Mouse (Mus musculus) lung, postnatal 0 days (tissue): ENCODE data around the gene Gm16503. TPM values are rescaled to one million over a fixed set of nuclear protein-coding genes. Genes with fewer than 3 reads are reported as not detected.
"Not testable (repeated sequence)": the region's sequence is repeated elsewhere in the genome, so short reads cannot be mapped to it uniquely, and the experiment has no call there.

ENCODE experiments used
- ATAC-seq: fragments of 200-750 bp; cut with Nextera tagmentation; 2 replicates; pipeline ENCODE4 v1.8.0; 2017; ENCODE audit warnings: moderate library complexity
- DNase-seq: peaks from one replicate; pipeline ENCODE4 v3.0.0-alpha.2; 2016; ENCODE audit warnings: low spot score
- H3K27ac ChIP-seq: fragments of 300-500 bp; sonication (generic); 2 replicates; pipeline ENCODE4 v1.5.1; 2014; ENCODE audit warnings: antibody characterized with exemption, mild to moderate bottlenecking, low read length, mixed read lengths
- H3K27me3 ChIP-seq: fragments of 300-500 bp; sonication (generic); replicated peaks from 2 replicates; pipeline ENCODE4 v1.6.1; 2014; ENCODE audit warnings: low read length, mixed read lengths; ENCODE audit not compliant: insufficient read depth
- H3K36me3 ChIP-seq: fragments of 300-500 bp; sonication (generic); 2 replicates; pipeline ENCODE4 v1.6.1; 2014; ENCODE audit warnings: low read length, mixed read lengths; ENCODE audit not compliant: insufficient read depth
- H3K4me1 ChIP-seq: fragments of 300-500 bp; sonication (generic); 2 replicates; pipeline ENCODE4 v1.6.1; 2014; ENCODE audit warnings: antibody characterized with exemption, low read depth, low read length, mixed read lengths; ENCODE audit not compliant: insufficient read depth
- H3K4me2 ChIP-seq: fragments of 300-500 bp; sonication (generic); replicated peaks from 2 replicates; pipeline ENCODE4 v1.6.1; 2014; ENCODE audit warnings: low read depth, mild to moderate bottlenecking, low read length, moderate library complexity, mixed read lengths
- H3K4me3 ChIP-seq: fragments of 300-500 bp; sonication (generic); 2 replicates; pipeline ENCODE4 v1.5.1; 2014; ENCODE audit warnings: low read depth, low read length
- H3K9ac ChIP-seq: fragments of 300-500 bp; sonication (generic); replicated peaks from 2 replicates; pipeline ENCODE4 v1.6.1; 2014; ENCODE audit warnings: low read depth, mild to moderate bottlenecking
- H3K9me3 ChIP-seq: fragments of 300-500 bp; sonication (generic); 2 replicates; pipeline ENCODE4 v1.6.1; 2016; ENCODE audit warnings: low read length, mixed read lengths
- CTCF ChIP-seq: IDR thresholded peaks from 2 replicates; pipeline ENCODE4 v1.5.1; 2016; ENCODE audit warnings: antibody characterized with exemption, mild to moderate bottlenecking
- EP300 ChIP-seq: IDR thresholded peaks from 2 replicates; pipeline ENCODE4 v1.6.1; 2016; ENCODE audit warnings: antibody characterized with exemption, mild to moderate bottlenecking, control low read depth
- WGBS: fragments of 180-500 bp; shearing (Covaris S2); extraction: QIAGEN DNeasy Blood & Tissue Kit; methylation state at CpG from one replicate; pipeline ENCODE4 v1.1.7; 2014; 5-methylcytosine and 5-hydroxymethylcytosine counted together
- polyA plus RNA-seq: library from polyadenylated mRNA; unstranded; fragments of >200 nt; fragmentation: Nextera tagmentation; extraction: Ambion mirVana; gene quantifications from 2 replicates; pipeline ENCODE4 v1.2.1, GENCODE M21; 2015

Gene Gm16503
- polyA plus RNA-seq, 1 experiment from 2014 or later, result 0.05 TPM

GRCm38 (mm10) chr4:147559096-147559495, 19.1 kb downstream of the Gm16503 start:
- peak; percentile 31 for DNase-seq
- ATAC-seq, H3K27me3 ChIP-seq, H3K9me3 ChIP-seq, H3K4me3 ChIP-seq, H3K4me1 ChIP-seq, H3K36me3 ChIP-seq, H3K4me2 ChIP-seq, H3K9ac ChIP-seq, H3K27ac ChIP-seq: not testable (repeated sequence)
- TF ChIP-seq EP300, result peak; percentile 54
- 25% methylated on average over 1 of the region's 1 CpGs for WGBS

- Histone ChIP-seq H3K27ac (no peak overlapping the region), H3K9ac (no peak overlapping the region), H3K4me2 (no peak overlapping the region), H3K9me3 (no peaks in the 10 kb centered on the region), H3K4me1 (no peaks in the 10 kb centered on the region), H3K36me3 (no peaks in the 10 kb centered on the region), H3K4me3 (no peak overlapping the region), H3K27me3 (no peaks in the 10 kb centered on the region)
- 64% methylated on average over 6 of the region's 6 CpGs for WGBS
- DNase-seq (no peak), ATAC-seq (peak; percentile 16; the same call in 1 of the 2 replicates)
- TF ChIP-seq CTCF, result no peak
- TF ChIP-seq EP300, result no peak
These were observed 25.6 kb downstream of the Gm16503 start for GRCm38 (mm10) chr4:147565426-147566220.

- not testable (repeated sequence) for H3K4me3 ChIP-seq, H3K36me3 ChIP-seq, ATAC-seq, H3K9ac ChIP-seq, DNase-seq, H3K9me3 ChIP-seq, H3K4me1 ChIP-seq, H3K27ac ChIP-seq, H3K27me3 ChIP-seq, H3K4me2 ChIP-seq
- 72% methylated on average over 8 of the region's 8 CpGs for WGBS
These were observed 31.1 kb downstream of the Gm16503 start for GRCm38 (mm10) chr4:147571156-147571555.

GRCm38 (mm10) chr4:147579371-147579770, 39.4 kb downstream of the Gm16503 start:
- H3K9ac ChIP-seq, ATAC-seq, H3K27ac ChIP-seq, H3K4me2 ChIP-seq, H3K4me3 ChIP-seq, DNase-seq, H3K36me3 ChIP-seq, H3K4me1 ChIP-seq, H3K9me3 ChIP-seq, H3K27me3 ChIP-seq: not testable (repeated sequence)
- 89% methylated on average over 4 of the region's 4 CpGs for WGBS

- WGBS, result 62% methylated on average over 1 of the region's 1 CpGs
- 0 out of 2 replicates have a peak, but pooled peaks have one; percentile 16 for ATAC-seq
These were observed 46.8 kb downstream of the Gm16503 start for GRCm38 (mm10) chr4:147586511-147587473.

More at GRCm38 (mm10) chr4:147586511-147587473, 46.8 kb downstream of the Gm16503 start:
- DNase-seq, result no peak
- Histone ChIP-seq H3K36me3 (no peaks in the 10 kb centered on the region), H3K9me3 (peaks cover 5% of the 10 kb centered on the region), H3K27ac (no peak overlapping the region), H3K4me3 (no peak overlapping the region), H3K4me1 (no peaks in the 10 kb centered on the region), H3K9ac (no peak overlapping the region), H3K27me3 (no peaks in the 10 kb centered on the region), H3K4me2 (no peak overlapping the region)
- TF ChIP-seq CTCF (no peak), EP300 (no peak)

Other genes with a start within 250 kb of the Gm16503 start
- gene Zfp988, start 234.5 kb upstream of the Gm16503 start, polyA plus RNA-seq, result not detected in 2 replicates
- 0.17 TPM in 1 of 2 replicates, not detected in the other for gene Zfp978, start 178.9 kb upstream of the Gm16503 start, polyA plus RNA-seq
- gene Zfp982, start 47.8 kb upstream of the Gm16503 start, polyA plus RNA-seq, result 1.4 and 1.7 TPM in 2 replicates
- gene Zfp985, start 13.1 kb downstream of the Gm16503 start, polyA plus RNA-seq, result 0.19 and 0.49 TPM in 2 replicates
- gene Zfp979, start 102.3 kb downstream of the Gm16503 start, polyA plus RNA-seq, result 3.3 and 4.1 TPM in 2 replicates
- not detected in 2 replicates for gene Zfp534, start 162.3 kb downstream of the Gm16503 start, polyA plus RNA-seq